Mouse (Mus musculus): ENCODE measurements around the gene Atp2c2. TPM values are rescaled to one million over a fixed set of nuclear protein-coding genes. Genes with fewer than 3 reads are reported as not detected.

The Atp2c2 gene
- polyA plus RNA-seq, 1 experiment = 4.8 TPM

GRCm38 (mm10) chr8:119702965-119703364 lies 3.2 kb downstream of the Atp2c2 start:
- H3K4me3 ChIP-seq (ENCODE audit: low read depth, low read length) = no peak overlapping the region
- WGBS = 18% methylated on average over 7 of the region's 7 CpGs
- no peaks in the 10 kb centered on the region for H3K36me3 ChIP-seq (ENCODE audit: control insufficient read depth, insufficient read depth, low read length)
- H3K27ac ChIP-seq (ENCODE audit: insufficient read depth, low read depth, low read length) = no peak overlapping the region
- TF ChIP-seq POLR2A (IDR thresholded peaks at IDR 0.05; ENCODE audit: low read depth, low read length) (no peak), CTCF (IDR thresholded peaks at IDR 0.05; ENCODE audit: extremely low read depth, insufficient read length, insufficient replicate concordance, low read depth, low read length) (no peak)
- H3K27me3 ChIP-seq (ENCODE audit: control insufficient read depth, insufficient read depth, low read length) = no peaks in the 10 kb centered on the region
- H3K4me1 ChIP-seq (ENCODE audit: control insufficient read depth, insufficient read depth, insufficient read length, low read length) = peaks cover 14% of the 10 kb centered on the region

GRCm38 (mm10) chr8:119707146-119707545 lies 7.3 kb downstream of the Atp2c2 start:
- no peaks in the 10 kb centered on the region for H3K36me3 ChIP-seq (ENCODE audit: control insufficient read depth, insufficient read depth, low read length)
- TF ChIP-seq CTCF (IDR thresholded peaks at IDR 0.05; ENCODE audit: extremely low read depth, insufficient read length, insufficient replicate concordance, low read depth, low read length) (no peak), POLR2A (IDR thresholded peaks at IDR 0.05; ENCODE audit: low read depth, low read length) (no peak)
- no peak overlapping the region for H3K4me3 ChIP-seq (ENCODE audit: low read depth, low read length)
- H3K4me1 ChIP-seq (ENCODE audit: control insufficient read depth, insufficient read depth, insufficient read length, low read length) = peaks cover 26% of the 10 kb centered on the region
- 91% methylated on average over 9 of the region's 9 CpGs for WGBS
- no peak overlapping the region for H3K27ac ChIP-seq (ENCODE audit: insufficient read depth, low read depth, low read length)
- no peaks in the 10 kb centered on the region for H3K27me3 ChIP-seq (ENCODE audit: control insufficient read depth, insufficient read depth, low read length)

DNA sequence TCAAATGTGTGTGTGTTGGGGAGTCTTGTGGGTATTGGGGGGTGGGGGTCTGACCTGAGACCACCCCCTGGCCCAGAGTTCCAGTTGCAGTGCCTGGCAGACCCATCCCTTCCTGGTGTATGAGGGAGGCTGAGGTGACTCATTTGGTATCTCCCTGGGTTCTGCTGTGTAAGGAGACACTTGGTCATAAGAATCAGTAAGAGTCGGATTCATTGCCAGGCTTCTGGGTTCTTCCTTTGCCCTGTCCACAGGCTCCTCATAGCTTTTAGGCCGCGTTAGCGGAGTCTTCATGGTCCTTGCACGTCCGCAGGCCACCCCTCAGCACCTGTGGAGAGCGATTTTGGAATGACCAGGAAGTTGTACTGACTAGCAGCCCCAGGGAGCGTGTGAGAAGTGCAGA lies 8.7 kb downstream of the Atp2c2 start:
- WGBS = 91% methylated on average over 8 of the region's 8 CpGs
- Histone ChIP-seq H3K4me3 (ENCODE audit: low read depth, low read length) (no peak overlapping the region), H3K36me3 (ENCODE audit: control insufficient read depth, insufficient read depth, low read length) (no peaks in the 10 kb centered on the region), H3K27me3 (ENCODE audit: control insufficient read depth, insufficient read depth, low read length) (no peaks in the 10 kb centered on the region), H3K4me1 (ENCODE audit: control insufficient read depth, insufficient read depth, insufficient read length, low read length) (peaks cover 19% of the 10 kb centered on the region), H3K27ac (ENCODE audit: insufficient read depth, low read depth, low read length) (no peak overlapping the region)
- TF ChIP-seq CTCF (IDR thresholded peaks at IDR 0.05; ENCODE audit: extremely low read depth, insufficient read length, insufficient replicate concordance, low read depth, low read length) = no peak
- no peak for TF ChIP-seq POLR2A (IDR thresholded peaks at IDR 0.05; ENCODE audit: low read depth, low read length)

- TF ChIP-seq POLR2A (IDR thresholded peaks at IDR 0.05; ENCODE audit: low read depth, low read length) (no peak), CTCF (IDR thresholded peaks at IDR 0.05; ENCODE audit: extremely low read depth, insufficient read length, insufficient replicate concordance, low read depth, low read length) (no peak)
- H3K4me3 ChIP-seq (ENCODE audit: low read depth, low read length) = no peak overlapping the region
- H3K4me1 ChIP-seq (ENCODE audit: control insufficient read depth, insufficient read depth, insufficient read length, low read length) = peaks cover 19% of the 10 kb centered on the region
- H3K36me3 ChIP-seq (ENCODE audit: control insufficient read depth, insufficient read depth, low read length) = no peaks in the 10 kb centered on the region
- no peaks in the 10 kb centered on the region for H3K27me3 ChIP-seq (ENCODE audit: control insufficient read depth, insufficient read depth, low read length)
- H3K27ac ChIP-seq (ENCODE audit: insufficient read depth, low read depth, low read length) = peak overlapping the region; percentile 25; the same call in 1 of the 2 replicates
- 50% methylated on average over 14 of the region's 14 CpGs for whole genome bisulfite sequencing
Measured at GRCm38 (mm10) chr8:119708878-119709702, 9.3 kb downstream of the Atp2c2 start.

DNA sequence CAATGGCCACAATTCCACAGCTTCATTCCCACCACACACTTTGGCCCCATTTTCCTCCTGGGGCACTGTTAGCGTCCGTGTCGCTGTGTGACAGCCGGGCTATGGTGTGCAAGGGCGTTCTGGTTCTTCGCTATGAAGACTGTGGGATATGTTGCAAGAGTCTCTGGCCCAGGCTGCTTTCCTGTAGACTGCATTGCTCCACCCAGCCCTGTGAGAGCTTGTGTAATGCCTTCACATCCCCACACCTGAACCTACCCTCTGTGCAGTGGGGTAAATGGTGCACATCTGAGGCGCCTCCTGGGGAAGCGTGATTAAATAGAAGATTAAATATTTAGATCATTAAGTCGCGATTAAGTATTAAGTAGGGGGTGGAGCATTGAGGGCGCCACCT lies 9.9 kb downstream of the Atp2c2 start:
- peak overlapping the region; percentile 25; the same call in 1 of the 2 replicates for H3K27ac ChIP-seq (ENCODE audit: insufficient read depth, low read depth, low read length)
- no peaks in the 10 kb centered on the region for H3K36me3 ChIP-seq (ENCODE audit: control insufficient read depth, insufficient read depth, low read length)
- no peak for TF ChIP-seq CTCF (IDR thresholded peaks at IDR 0.05; ENCODE audit: extremely low read depth, insufficient read length, insufficient replicate concordance, low read depth, low read length)
- H3K27me3 ChIP-seq (ENCODE audit: control insufficient read depth, insufficient read depth, low read length) = no peaks in the 10 kb centered on the region
- peaks cover 21% of the 10 kb centered on the region for H3K4me1 ChIP-seq (ENCODE audit: control insufficient read depth, insufficient read depth, insufficient read length, low read length)
- H3K4me3 ChIP-seq (ENCODE audit: low read depth, low read length) = no peak overlapping the region
- 39% methylated on average over 11 of the region's 11 CpGs for WGBS

- Histone ChIP-seq H3K4me1 (ENCODE audit: control insufficient read depth, insufficient read depth, insufficient read length, low read length) (peaks cover 31% of the 10 kb centered on the region), H3K4me3 (ENCODE audit: low read depth, low read length) (no peak overlapping the region), H3K27ac (ENCODE audit: insufficient read depth, low read depth, low read length) (no peak overlapping the region), H3K36me3 (ENCODE audit: control insufficient read depth, insufficient read depth, low read length) (no peaks in the 10 kb centered on the region), H3K27me3 (ENCODE audit: control insufficient read depth, insufficient read depth, low read length) (no peaks in the 10 kb centered on the region)
- no peak for TF ChIP-seq POLR2A (IDR thresholded peaks at IDR 0.05; ENCODE audit: low read depth, low read length)
- TF ChIP-seq CTCF (IDR thresholded peaks at IDR 0.05; ENCODE audit: extremely low read depth, insufficient read length, insufficient replicate concordance, low read depth, low read length) = no peak
- 79% methylated on average over 6 of the region's 6 CpGs for WGBS
Measured at GRCm38 (mm10) chr8:119712226-119712625, 12.4 kb downstream of the Atp2c2 start.

- no peak overlapping the region for H3K27ac ChIP-seq (ENCODE audit: insufficient read depth, low read depth, low read length)
- peaks cover 33% of the 10 kb centered on the region for H3K4me1 ChIP-seq (ENCODE audit: control insufficient read depth, insufficient read depth, insufficient read length, low read length)
- TF ChIP-seq POLR2A (IDR thresholded peaks at IDR 0.05; ENCODE audit: low read depth, low read length) (no peak), CTCF (IDR thresholded peaks at IDR 0.05; ENCODE audit: extremely low read depth, insufficient read length, insufficient replicate concordance, low read depth, low read length) (no peak)
- no peaks in the 10 kb centered on the region for H3K27me3 ChIP-seq (ENCODE audit: control insufficient read depth, insufficient read depth, low read length)
- 92% methylated on average over 5 of the region's 5 CpGs for WGBS
- H3K4me3 ChIP-seq (ENCODE audit: low read depth, low read length) = no peak overlapping the region
- H3K36me3 ChIP-seq (ENCODE audit: control insufficient read depth, insufficient read depth, low read length) = no peaks in the 10 kb centered on the region
Measured at GRCm38 (mm10) chr8:119713421-119713820, 13.6 kb downstream of the Atp2c2 start.
